Mouse (Mus musculus): ENCODE measurements around the gene Dxo. TPM values are rescaled to one million over a fixed set of nuclear protein-coding genes. Genes with fewer than 3 reads are reported as not detected.

Gene Dxo
- total RNA-seq, 4 experiments from 2014 or later, result 7.3 to 9.9 (median 8.6) TPM

- DNase-seq (ENCODE audit: low spot score in 2 of 2), result no peak
Observed at GRCm38 (mm10) chr17:34879336-34879879, 42.6 kb downstream of the Dxo start, which contains the start of gene Zbtb12. Gene Zbtb12 (plus strand): TSS chr17:34879483.

DNA sequence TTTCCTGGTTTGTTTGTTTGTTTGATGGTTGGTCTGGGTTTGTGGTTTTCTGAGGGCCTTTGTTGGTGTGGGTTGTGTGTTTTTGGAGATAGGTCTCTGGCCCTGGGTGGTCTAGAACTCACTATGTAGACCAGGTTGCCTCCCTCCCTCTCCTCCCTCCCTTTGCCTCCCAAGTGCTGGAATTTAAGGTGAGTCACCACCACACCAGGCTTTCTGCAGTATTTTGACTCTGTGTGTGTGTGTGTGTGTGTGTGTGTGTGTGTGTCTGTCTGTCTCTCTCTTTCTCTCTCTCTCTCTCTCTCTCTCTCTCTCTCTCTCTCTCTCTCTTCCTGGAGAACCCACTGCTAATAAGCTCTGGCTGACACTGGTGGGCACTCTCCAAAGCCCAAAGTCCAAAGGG lies 44.3 kb downstream of the Dxo start:
- DNase-seq (ENCODE audit: low spot score in 2 of 2), result no peak

DNA sequence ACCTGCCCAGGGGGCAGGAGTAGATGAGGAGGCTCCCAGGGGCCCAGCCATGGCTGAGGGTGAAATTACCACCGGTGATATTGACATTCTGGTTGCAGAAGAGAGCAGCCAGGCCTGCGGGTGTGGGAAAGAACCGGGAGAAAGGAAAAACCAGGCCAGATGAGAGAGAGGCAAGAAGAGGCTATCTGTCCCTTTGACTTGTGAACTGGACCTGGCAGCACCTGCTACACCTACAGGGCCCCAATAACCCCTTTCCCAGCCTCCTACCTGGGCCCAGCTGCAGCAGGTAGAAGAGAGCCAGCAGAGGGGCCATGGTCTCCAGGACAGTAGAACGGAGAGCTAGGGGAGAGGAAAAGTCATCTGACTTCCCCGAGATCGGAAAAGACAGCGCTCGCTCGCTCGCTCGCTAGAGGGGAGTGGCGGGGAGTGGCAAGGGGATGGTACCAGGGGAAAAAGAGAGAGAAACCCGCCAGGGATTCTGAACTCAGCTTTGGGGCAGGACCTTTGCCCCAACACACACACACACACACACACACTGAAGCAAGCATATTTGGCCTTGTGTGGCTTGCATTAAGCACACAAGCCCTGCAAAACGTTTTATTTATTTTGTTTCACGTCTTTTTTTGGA lies 45.0 kb downstream of the Dxo start, which contains the start of gene Gm20547:
TSS of gene Gm20547 (minus strand) at position 360 of the 628 bp plus-strand sequence.
- no peak for DNase-seq (ENCODE audit: low spot score in 2 of 2)

- DNase-seq (ENCODE audit: low spot score in 2 of 2), result no peak
Observed at GRCm38 (mm10) chr17:34883332-34883731, 46.5 kb downstream of the Dxo start.

- no peak for DNase-seq (ENCODE audit: low spot score in 2 of 2)
Observed at GRCm38 (mm10) chr17:34884704-34885103, 47.9 kb downstream of the Dxo start.

DNA sequence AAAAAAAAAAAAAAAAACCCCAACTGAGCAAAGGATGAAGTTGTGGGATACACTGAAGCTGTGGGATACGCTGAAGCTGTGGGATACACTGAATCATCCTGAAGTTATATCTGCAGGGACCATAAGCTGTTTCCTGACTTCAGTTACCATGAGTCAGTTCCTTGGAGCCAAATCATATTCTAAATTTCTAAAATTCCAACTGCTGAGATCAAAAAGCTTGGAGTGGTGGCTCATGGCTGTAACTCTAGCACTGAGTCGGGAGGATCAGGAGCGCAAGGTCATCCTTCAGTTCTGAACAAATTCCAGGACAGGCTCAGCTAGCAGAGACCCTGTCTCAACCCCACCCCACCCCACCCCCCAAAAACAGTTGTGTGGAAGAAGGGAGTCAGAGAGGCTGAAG lies 48.8 kb downstream of the Dxo start:
- no peak for DNase-seq (ENCODE audit: low spot score in 2 of 2)

DNA sequence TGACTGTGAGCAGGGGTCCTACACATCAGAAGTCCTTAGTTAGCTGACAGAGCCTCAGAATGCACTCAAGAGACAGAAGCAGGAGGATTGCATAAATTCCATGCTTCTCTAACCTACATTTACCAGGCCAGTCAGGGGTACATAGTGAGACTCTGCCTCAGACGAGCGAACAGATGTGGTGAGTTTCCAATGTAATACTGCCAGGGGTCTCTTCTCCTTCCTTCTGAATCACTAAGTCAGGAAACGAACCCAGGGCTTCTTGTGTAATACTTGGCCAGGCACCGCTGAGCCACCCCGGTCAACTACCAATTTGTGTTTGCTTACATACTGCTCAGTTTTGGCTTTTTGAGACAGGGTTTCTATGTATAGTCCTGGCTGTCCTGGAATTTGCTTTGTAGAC lies 51.1 kb downstream of the Dxo start:
- no peak for DNase-seq (ENCODE audit: low spot score in 2 of 2)

Small RNA genes within 50 kb of the gene (microRNA-seq; reads per million reads assigned to microRNA genes)
- not detected for gene Mir6970
- gene Mir6971, result 2.5 reads per million
- gene Mir6972, result not detected

Other genes starting within 250 kb of the Dxo start
- gene Gpsm3, start 247.2 kb upstream of the Dxo start, total RNA-seq (2022), result 1 to 10 TPM in 1 of 4 experiments, under 1 TPM in 3; 0.53 to 1.8 (median 0.77) TPM
- gene Pbx2, start 245.8 kb upstream of the Dxo start, total RNA-seq (2022), result 10 to 100 TPM in 3 of 4 experiments, 1 to 10 TPM in 1; 9.1 to 15.4 (median 13.8) TPM
- under 1 TPM in 1 of 4 experiments, not detected in 3; 0.19 TPM for gene Ager, start 239.2 kb upstream of the Dxo start, total RNA-seq (2022)
- 10 to 100 TPM; 20.2 to 23.9 (median 22.7) TPM for gene Rnf5, start 233.3 kb upstream of the Dxo start, total RNA-seq (2022)
- gene Agpat1, start 232.8 kb upstream of the Dxo start, total RNA-seq (2022), result 100 to 1,000 TPM in 2 of 4 experiments, 10 to 100 TPM in 2; 89.5 to 104 (median 97.0) TPM
- 1 to 10 TPM in 3 of 4 experiments, under 1 TPM in 1; 0.77 to 1.4 (median 1.1) TPM for gene Egfl8, start 221.0 kb upstream of the Dxo start, total RNA-seq (2022)
- gene Ppt2, start 208.5 kb upstream of the Dxo start, total RNA-seq (2022), result 10 to 100 TPM; 38.0 to 40.7 (median 39.9) TPM
- under 1 TPM in 3 of 4 experiments, not detected in 1; 0.12 to 0.35 (median 0.25) TPM for gene Prrt1, start 207.5 kb upstream of the Dxo start, total RNA-seq (2022)
- 1 to 10 TPM; 5.3 to 9.4 (median 8.9) TPM for gene Fkbpl, start 192.3 kb upstream of the Dxo start, total RNA-seq (2022)
- gene Atf6b, start 189.9 kb upstream of the Dxo start, total RNA-seq (2022), result 1 to 10 TPM; 5.4 to 7.6 (median 6.3) TPM
- 10 to 100 TPM; 18.1 to 27.4 (median 23.3) TPM for gene Tnxb, start 166.5 kb upstream of the Dxo start, total RNA-seq (2022)
- 10 to 100 TPM in 1 of 4 experiments, 1 to 10 TPM in 3; 1.3 to 10.9 (median 4.9) TPM for gene C4b, start 93.1 kb upstream of the Dxo start, total RNA-seq (2022)
- 1 to 10 TPM in 1 of 4 experiments, under 1 TPM in 1, not detected in 2; 0.34 to 3.1 TPM for gene Cyp21a1, start 32.5 kb upstream of the Dxo start, total RNA-seq (2022)
- 1 to 10 TPM; 5.6 to 8.0 (median 6.9) TPM for gene Stk19, start 74 bp upstream of the Dxo start, total RNA-seq (2022)
- 10 to 100 TPM; 21.3 to 23.4 (median 21.9) TPM for gene Skiv2l, start 13.2 kb downstream of the Dxo start, total RNA-seq (2022)
- 10 to 100 TPM in 1 of 4 experiments, 1 to 10 TPM in 3; 7.6 to 10.4 (median 8.9) TPM for gene Nelfe, start 13.4 kb downstream of the Dxo start, total RNA-seq (2022)
- gene Cfb, start 25.5 kb downstream of the Dxo start, total RNA-seq (2022), result 1 to 10 TPM in 3 of 4 experiments, under 1 TPM in 1; 0.56 to 6.3 (median 2.8) TPM
- 1 to 10 TPM; 7.3 to 7.9 (median 7.6) TPM for gene Zbtb12, start 42.5 kb downstream of the Dxo start, total RNA-seq (2022)
- not detected for gene Gm20547, start 45.0 kb downstream of the Dxo start, total RNA-seq (2022)
- 1 to 10 TPM in 3 of 4 experiments, under 1 TPM in 1; 0.73 to 2.3 (median 2.2) TPM for gene C2, start 61.2 kb downstream of the Dxo start, total RNA-seq (2022)
- 10 to 100 TPM; 31.2 to 37.2 (median 33.4) TPM for gene Ehmt2, start 61.5 kb downstream of the Dxo start, total RNA-seq (2022)
- under 1 TPM in 2 of 4 experiments, not detected in 2; 0.15 TPM for gene Slc44a4, start 77.4 kb downstream of the Dxo start, total RNA-seq (2022)
- 10 to 100 TPM in 2 of 4 experiments, 1 to 10 TPM in 2; 8.8 to 11.6 (median 10.5) TPM for gene Neu1, start 94.2 kb downstream of the Dxo start, total RNA-seq (2022)
- gene Hspa1b, start 122.2 kb downstream of the Dxo start, total RNA-seq (2022), result 10 to 100 TPM in 1 of 4 experiments, 1 to 10 TPM in 3; 2.4 to 13.6 (median 3.7) TPM
- not detected for gene Gm20481, start 132.9 kb downstream of the Dxo start, total RNA-seq (2022)
- gene Hspa1a, start 135.1 kb downstream of the Dxo start, total RNA-seq (2022), result 10 to 100 TPM in 1 of 4 experiments, 1 to 10 TPM in 3; 4.2 to 17.8 (median 5.3) TPM
- 10 to 100 TPM; 19.4 to 26.1 (median 20.2) TPM for gene Hspa1l, start 135.7 kb downstream of the Dxo start, total RNA-seq (2022)
- gene Lsm2, start 144.8 kb downstream of the Dxo start, total RNA-seq (2022), result 10 to 100 TPM; 11.7 to 15.7 (median 13.0) TPM
- 10 to 100 TPM; 37.3 to 42.8 (median 41.0) TPM for gene Vars, start 164.0 kb downstream of the Dxo start, total RNA-seq (2022)
- gene Vwa7, start 179.6 kb downstream of the Dxo start, total RNA-seq (2022), result 10 to 100 TPM in 3 of 4 experiments, 1 to 10 TPM in 1; 8.0 to 18.8 (median 13.7) TPM
- not detected for gene Sapcd1, start 191.0 kb downstream of the Dxo start, total RNA-seq (2022)
- gene Msh5, start 209.7 kb downstream of the Dxo start, total RNA-seq (2022), result not detected
- 1 to 10 TPM; 5.2 to 9.0 (median 6.6) TPM for gene Clic1, start 212.9 kb downstream of the Dxo start, total RNA-seq (2022)
- gene Ddah2, start 222.0 kb downstream of the Dxo start, total RNA-seq (2022), result 1 to 10 TPM; 4.3 to 6.2 (median 5.1) TPM
- gene Ly6g6c, start 228.4 kb downstream of the Dxo start, total RNA-seq (2022), result not detected
- not detected for gene Mpig6b, start 229.2 kb downstream of the Dxo start, total RNA-seq (2022)
- gene Ly6g6e, start 239.9 kb downstream of the Dxo start, total RNA-seq (2022), result not detected
- 1 to 10 TPM in 1 of 4 experiments, under 1 TPM in 2, not detected in 1; 0.53 to 1.8 (median 0.99) TPM for gene Ly6g6d, start 241.0 kb downstream of the Dxo start, total RNA-seq (2022)
- gene Ly6g6f, start 248.6 kb downstream of the Dxo start, total RNA-seq (2022), result not detected

All from gastrocnemius, adult 8-10 months (tissue).